ENCODE assay signal across 8 mouse cellular contexts in genomic region chr16:22504851-22505250, GRCm38 (mm10).
DNase-seq lines count a peak whose midpoint lies in the region; ATAC-seq and TF ChIP-seq lines count a peak whose summit lies in the region.

No protein-coding gene starts in this region.

- no peak overlapping the region for H3K9ac ChIP-seq in kidney, postnatal 0 days (ENCODE audit: low read depth, low read length)

- 0 out of 2 replicates have a peak, but pooled peaks cover 5% of the 10 kb centered on the region for H3K4me1 ChIP-seq in kidney, postnatal 0 days (replicated peaks; ENCODE audit: insufficient read depth, low read length)
- peaks cover 28% of the 10 kb centered on the region for H3K4me1 ChIP-seq in olfactory bulb, adult 2 months (ENCODE audit: control insufficient read depth, insufficient read depth, low read length)

- no peak overlapping the region for H3K4me3 ChIP-seq in layer of hippocampus, adult 2 months
- no peak overlapping the region for H3K4me3 ChIP-seq in kidney, postnatal 0 days (replicated peaks; ENCODE audit: low read depth, low read length)
- H3K4me3 ChIP-seq in olfactory bulb, adult 2 months (ENCODE audit: insufficient read depth, low read depth, low read length): no peak overlapping the region

- H3K36me3 ChIP-seq in kidney, postnatal 0 days (ENCODE audit: insufficient read depth, low read length): no peaks in the 10 kb centered on the region

- no peaks in the 10 kb centered on the region for H3K9me3 ChIP-seq in kidney, postnatal 0 days (replicated peaks; ENCODE audit: low read length)

- peak overlapping the region; percentile 81 for H3K27ac ChIP-seq in layer of hippocampus, adult 2 months
- H3K27ac ChIP-seq in kidney, postnatal 0 days: no peak overlapping the region
- H3K27ac ChIP-seq in olfactory bulb, adult 2 months (ENCODE audit: insufficient read depth, low read depth, low read length): peak overlapping the region; percentile 96

- TF ChIP-seq CTCF in layer of hippocampus, adult 2 months (conservative IDR thresholded peaks at IDR 0.05): no peak
- TF ChIP-seq CTCF in brain, embryonic 14.5 days (IDR thresholded peaks at IDR 0.05; ENCODE audit: borderline replicate concordance, extremely low read depth, insufficient read depth, insufficient read length): no peak
- no peak for TF ChIP-seq CTCF in kidney, postnatal 0 days (IDR thresholded peaks at IDR 0.05; ENCODE audit: low read depth)
- TF ChIP-seq CTCF in olfactory bulb, adult 2 months (IDR thresholded peaks at IDR 0.05; ENCODE audit: insufficient read depth, low read depth, low read length): no peak

- no peaks in the 10 kb centered on the region for H3K27me3 ChIP-seq in kidney, postnatal 0 days (ENCODE audit: insufficient read depth, low read length)

- TF ChIP-seq POLR2A in brain, embryonic 14.5 days (IDR thresholded peaks at IDR 0.05; ENCODE audit: borderline replicate concordance, extremely low read depth, insufficient read depth, insufficient read length, poor library complexity, severe bottlenecking): no peak
- TF ChIP-seq POLR2A in olfactory bulb, adult 2 months (IDR thresholded peaks at IDR 0.05; ENCODE audit: insufficient read depth, low read depth, low read length): no peak

- WGBS in kidney, postnatal 0 days: 34% methylated on average over 8 of the region's 8 CpGs
- 34% methylated on average over 8 of the region's 8 CpGs for WGBS in olfactory bulb, adult 2 months

- no peak overlapping the region for H3K4me2 ChIP-seq in kidney, postnatal 0 days (ENCODE audit: low read length)

- ATAC-seq in kidney, postnatal 0 days (replicated peaks; ENCODE audit: low FRiP score, low read depth): no peak; the same call in 1 of the 2 replicates
- ATAC-seq in monocyte, adult 5-6 weeks (replicated peaks; ENCODE audit: insufficient number of reproducible peaks, low FRiP score, low TSS enrichment, poor library complexity, severe bottlenecking): no peak

- DNase-seq in layer of hippocampus, adult 2 months (ENCODE audit: low spot score in 2 of 2): peak; percentile 37 to 46
- DNase-seq in layer of hippocampus, postnatal 25 days (ENCODE audit: extremely low spot score in 1 of 2, low spot score in 1 of 2): no peak
- DNase-seq in brain, embryonic 14.5 days (ENCODE audit: low read depth): peak; percentile 61
- peak; percentile 76 to 78 for DNase-seq in heart, adult 18-20 months
- DNase-seq in kidney, postnatal 0 days (ENCODE audit: low spot score): peak; percentile 32
- no peak for DNase-seq in spleen, postnatal 14 days (ENCODE audit: low spot score in 2 of 2)

Comparison
In these comparisons a context has a peak if more than half of its experiments do, and no peak if none do; other contexts are left out.
1. DNase-seq: peak in layer of hippocampus, adult 2 months (2 of 2), brain, embryonic 14.5 days (single experiment), heart, adult 18-20 months (2 of 2) and kidney, postnatal 0 days (single experiment); none in layer of hippocampus, postnatal 25 days (0 of 2) and spleen, postnatal 14 days (0 of 2).